Mouse (Mus musculus) liver, embryonic 14.5 days (tissue): ENCODE results near the gene Tox2.

ENCODE experiments used
- CTCF ChIP-seq: IDR thresholded peaks from 2 replicates; pipeline ENCODE4 v1.5.1; 2016; ENCODE audit warnings: antibody characterized with exemption, low read depth, control low read depth
- EP300 ChIP-seq: IDR thresholded peaks from 2 replicates; pipeline ENCODE4 v1.6.1; 2016; ENCODE audit warnings: antibody characterized with exemption, low read depth

GRCm38 (mm10) chr2:163309376-163309775 is 106.5 kb downstream of the Tox2 start:
- TF ChIP-seq CTCF = no peak
- no peak for TF ChIP-seq EP300
